Mouse (Mus musculus) adrenal gland, postnatal 14 days (tissue): ENCODE measurements at regions not wholly inside any gene's neighbourhood (a gene's known extent, or its start where the extent isn't known, plus 50 kb on each side); places are given as distances from the start of the nearest gene placed in this dataset.

ENCODE experiments used
- DNase-seq: peaks from one replicate; pipeline ENCODE4 v3.0.0; 2021; ENCODE audit warnings: mixed read lengths

DNA sequence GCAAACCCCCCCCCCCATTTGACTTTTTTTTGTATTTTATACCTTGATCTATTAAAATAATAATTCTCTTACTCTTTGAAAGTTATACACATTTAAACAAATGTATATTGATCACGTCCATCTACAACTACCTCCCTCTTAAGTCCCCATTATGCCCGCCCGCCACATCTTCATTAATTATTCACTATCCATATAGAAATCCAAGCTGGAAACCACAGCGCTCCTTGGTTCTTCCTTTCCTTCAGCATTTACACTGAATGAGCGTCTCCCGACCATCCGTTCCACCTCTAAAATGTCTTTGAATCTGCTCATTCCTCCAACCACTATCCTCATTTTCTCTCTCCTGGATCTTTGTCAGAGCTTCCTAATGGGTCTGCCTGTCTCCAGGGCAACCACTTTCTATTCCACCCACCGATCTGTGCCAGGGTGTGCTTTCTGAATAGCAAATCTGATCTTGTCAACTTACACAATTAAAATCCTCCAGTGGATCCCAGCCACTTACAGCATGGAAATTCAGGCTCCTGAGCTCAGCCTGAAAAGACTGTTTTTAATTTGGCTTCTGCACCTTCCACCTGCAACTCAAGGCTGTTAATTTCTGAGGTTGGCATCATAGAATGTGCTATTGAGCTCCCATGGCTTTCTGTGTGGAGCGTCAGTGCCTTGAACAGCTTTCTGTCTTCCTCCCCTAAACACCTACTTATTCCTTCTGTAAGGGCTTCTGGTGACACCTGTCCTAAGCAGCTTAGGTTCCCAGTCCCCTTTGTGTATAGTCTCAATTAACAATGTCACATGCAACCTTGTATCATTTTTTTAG lies 265.5 kb downstream of the Spry2 start:
- no peak for DNase-seq

DNA sequence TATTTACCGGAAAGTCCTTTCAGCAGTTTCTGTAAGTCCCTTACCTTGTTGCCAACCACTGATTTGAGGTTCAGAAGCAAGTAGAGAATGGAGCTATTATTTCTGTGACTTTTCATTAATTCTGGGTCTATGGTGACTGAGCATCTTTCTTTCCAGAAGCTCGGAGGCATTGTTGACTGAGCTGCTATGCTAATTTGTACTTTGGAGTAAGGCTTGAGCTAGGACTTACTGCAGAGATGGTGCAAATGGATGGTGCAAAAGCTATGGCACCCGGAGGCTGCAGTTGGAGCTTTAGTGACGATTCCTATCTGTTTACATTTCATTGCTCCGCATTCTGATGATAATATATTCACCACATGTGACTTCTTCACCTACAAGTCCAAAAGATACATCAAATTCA lies 266.2 kb downstream of the Spry2 start:
- no peak for DNase-seq

DNA sequence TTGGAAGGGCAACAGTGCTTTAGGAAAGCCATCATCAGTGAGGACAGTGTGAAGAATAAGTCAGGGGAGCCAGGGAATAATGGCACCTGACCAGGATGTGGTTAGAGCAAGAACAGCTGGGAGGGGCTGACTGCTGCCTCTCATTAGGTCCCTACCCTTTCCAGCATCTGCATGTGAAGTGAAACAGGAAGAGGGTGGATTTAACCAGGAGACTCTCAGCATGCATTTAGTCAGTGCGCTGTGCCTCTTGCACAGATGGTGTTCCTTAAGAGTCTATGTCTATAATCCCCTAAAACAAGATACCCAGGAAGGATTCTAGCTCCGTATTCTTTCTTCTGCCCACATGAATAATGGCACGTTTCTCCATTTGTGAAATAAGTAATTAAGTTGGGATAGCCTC lies 267.9 kb downstream of the Spry2 start:
- DNase-seq: no peak

DNA sequence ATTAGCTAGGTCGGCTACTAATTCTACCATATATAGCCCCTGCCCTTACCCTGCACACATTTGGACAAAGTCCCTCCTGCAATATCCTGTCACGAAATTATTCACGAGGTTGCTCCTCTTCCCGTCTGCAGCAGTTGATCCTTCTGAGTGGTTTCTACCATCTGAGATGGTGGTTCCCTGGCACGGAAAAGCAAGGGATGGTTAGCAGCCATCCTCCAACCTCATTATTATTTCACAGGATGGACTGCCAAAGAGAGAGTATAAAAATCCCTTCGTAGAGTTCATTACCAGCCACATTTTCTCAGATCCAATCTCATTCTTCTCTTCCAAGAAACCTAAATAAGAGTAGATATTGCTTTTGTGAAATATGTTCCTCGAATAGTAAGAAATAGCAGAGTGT lies 272.2 kb downstream of the Spry2 start:
- DNase-seq: no peak

DNA sequence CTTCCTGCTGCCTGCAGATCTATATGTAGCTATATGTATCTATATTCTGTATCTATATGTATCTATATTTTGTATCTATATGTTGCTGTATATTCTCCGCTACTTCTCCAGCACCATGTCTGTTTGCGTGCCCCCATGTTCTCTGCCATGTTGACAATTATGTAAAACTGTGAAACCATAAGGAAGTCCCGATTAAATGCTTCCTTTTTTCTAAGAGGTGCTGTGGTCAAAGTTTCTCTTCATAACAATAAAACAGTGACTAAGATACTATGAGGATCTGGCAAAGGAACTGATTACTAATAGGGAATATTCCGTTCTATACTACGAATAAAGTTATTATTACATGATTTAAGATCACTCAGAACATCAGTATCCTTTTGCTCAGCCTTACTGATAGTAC lies 274.5 kb downstream of the Spry2 start:
- DNase-seq: no peak

DNA sequence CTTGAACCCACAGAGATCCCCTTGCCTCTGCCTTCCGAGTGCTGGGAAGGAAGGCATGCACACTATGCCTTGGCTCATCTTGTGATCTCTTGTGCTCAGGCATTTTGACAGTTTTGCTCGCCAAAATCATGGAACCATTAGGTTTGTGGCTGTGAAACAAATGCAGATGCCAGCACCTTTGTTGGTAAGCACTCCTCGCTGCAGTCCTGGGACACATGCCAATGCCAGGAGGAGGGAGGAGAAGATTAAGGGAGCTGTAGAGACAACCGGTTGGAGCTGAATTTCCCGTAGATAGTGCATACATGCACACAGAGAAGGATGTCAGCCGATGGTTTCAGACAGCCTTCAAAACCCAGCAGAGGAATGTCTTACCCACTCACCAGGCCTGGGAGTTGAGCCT lies 275.5 kb downstream of the Spry2 start:
- DNase-seq: no peak

DNA sequence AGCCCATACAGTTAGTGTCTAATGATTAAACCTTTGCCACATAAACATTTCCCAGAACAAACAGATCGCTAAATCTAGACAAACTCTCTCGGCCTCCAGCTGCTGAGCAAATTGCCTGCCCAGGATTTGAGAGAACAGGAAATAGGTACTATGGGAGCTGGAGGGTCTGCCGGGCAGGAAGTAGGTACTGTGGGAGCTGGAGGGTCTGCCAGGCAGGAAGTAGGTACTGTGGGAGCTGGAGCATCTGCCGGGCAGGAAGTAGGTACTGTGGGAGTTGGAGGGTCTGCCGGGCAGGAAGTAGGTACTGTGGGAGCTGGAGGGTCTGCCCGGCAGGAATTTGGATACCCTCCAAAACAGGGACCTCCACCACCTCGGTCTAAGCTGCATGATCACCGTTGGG lies 277.2 kb downstream of the Spry2 start:
- no peak for DNase-seq

DNA sequence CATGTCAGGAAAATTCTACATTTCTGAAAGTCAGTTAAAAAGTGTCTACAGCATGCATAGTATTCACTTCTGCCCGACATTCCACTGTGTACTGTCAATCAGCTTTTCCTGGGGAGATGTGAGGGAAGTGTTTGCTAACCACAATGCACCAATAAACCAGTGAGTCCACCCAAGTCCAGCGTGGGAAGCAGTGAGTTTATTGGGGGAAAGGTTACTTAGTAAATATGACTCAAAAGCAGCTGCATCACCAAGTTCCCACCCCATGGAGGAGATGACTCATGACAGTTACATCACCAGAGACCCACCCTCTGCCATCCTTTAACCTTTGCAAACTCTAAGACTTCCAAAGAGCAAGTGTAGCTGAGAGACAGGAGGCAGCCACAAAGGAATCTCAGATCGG lies 280.9 kb downstream of the Spry2 start:
- no peak for DNase-seq

DNA sequence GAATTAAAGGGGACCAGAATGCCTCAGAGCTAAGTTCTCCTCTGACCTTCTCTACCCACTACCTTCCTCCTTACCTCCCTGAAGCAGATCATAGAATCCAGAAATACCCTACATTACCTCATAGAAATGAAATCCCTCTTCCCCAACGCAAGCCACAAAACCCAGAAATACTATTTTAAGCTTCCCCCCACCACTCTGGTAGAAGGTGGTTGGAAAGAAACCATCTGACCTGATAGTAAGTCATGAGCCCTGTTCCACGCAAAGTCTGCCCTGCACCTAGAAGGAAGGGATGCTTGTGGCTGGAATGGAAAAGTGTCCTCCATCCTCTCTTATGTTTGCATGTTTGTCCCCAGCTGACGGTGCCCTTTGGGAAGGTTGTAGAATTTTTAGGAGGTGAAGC lies 283.8 kb downstream of the Spry2 start:
- no peak for DNase-seq

DNA sequence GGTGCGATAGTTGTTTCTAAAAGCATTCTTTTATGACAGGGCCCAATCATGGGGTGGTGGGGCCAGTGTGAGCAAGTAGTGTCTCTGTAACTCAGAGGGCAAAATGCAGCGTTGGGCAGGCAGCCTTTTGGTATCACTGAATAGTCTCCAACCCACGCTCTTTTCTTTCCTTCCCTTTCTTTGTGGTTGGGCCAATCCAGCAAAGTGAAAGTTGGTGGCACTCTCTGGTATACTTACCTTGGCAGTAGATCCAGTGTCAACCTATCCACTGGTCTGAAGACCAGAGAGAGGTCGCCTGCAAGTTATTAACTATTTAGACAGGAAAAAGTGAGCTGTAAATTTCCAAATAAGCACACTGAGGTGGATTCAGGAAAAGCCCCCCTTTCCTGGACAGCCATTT lies 287.8 kb downstream of the Spry2 start:
- no peak for DNase-seq

DNA sequence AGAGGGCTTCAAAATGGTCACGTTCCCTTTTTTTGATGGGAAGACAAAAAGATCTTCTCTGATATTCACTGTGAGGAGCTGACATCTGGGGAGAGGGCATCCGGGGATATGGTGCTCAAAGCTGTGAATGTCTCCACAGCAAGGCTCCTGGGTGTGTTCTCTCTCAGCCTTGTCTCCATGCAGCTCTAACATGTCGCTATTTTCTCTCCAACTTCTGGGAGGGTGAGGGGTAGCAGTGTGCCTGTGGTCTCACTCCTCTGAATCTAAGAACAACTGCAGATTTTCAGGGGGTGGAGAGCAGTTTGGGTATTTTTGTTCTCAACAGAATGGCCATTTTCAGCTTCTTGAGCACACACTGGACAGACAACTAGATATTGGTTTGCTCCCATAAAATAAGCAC lies 290.1 kb downstream of the Spry2 start:
- no peak for DNase-seq

DNA sequence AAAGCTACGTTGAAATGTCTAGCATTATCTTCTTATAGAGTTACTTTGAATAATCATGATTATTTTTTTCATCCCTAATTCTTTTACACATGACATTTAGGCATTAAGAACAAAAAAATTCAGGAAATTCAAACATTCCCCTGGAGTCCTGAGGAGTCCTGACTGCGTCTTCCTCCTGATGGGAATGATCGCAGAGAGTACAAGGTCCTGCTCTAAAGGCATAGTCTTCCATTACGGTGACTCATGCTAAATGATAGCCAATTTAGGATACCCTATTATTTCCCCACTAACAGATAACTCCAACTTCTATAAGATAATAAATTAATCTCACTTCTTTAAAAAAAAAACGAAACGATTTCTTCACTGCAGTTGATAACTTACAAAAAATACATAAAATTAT lies 292.2 kb downstream of the Spry2 start:
- DNase-seq: no peak

DNA sequence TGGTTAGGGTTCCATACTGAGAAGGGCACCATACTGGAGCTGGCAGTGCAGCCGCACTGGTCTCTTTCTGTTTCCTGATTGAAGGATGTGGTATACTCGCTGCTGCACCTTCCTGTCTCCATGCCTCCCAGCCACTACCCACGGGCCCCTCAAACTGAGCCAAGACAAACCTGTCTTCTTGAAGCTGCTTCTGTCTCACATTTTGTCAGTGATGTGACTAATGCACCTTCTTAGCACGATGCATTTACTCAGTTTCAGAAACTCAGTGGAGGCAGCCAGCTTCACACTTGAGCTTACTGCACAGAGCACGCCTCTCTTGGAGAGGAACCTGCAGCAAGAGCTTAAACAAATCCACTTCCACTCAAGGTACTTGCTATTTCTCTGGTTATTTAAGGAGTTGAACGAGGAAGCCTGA lies 293.6 kb downstream of the Spry2 start:
- DNase-seq: no peak

DNA sequence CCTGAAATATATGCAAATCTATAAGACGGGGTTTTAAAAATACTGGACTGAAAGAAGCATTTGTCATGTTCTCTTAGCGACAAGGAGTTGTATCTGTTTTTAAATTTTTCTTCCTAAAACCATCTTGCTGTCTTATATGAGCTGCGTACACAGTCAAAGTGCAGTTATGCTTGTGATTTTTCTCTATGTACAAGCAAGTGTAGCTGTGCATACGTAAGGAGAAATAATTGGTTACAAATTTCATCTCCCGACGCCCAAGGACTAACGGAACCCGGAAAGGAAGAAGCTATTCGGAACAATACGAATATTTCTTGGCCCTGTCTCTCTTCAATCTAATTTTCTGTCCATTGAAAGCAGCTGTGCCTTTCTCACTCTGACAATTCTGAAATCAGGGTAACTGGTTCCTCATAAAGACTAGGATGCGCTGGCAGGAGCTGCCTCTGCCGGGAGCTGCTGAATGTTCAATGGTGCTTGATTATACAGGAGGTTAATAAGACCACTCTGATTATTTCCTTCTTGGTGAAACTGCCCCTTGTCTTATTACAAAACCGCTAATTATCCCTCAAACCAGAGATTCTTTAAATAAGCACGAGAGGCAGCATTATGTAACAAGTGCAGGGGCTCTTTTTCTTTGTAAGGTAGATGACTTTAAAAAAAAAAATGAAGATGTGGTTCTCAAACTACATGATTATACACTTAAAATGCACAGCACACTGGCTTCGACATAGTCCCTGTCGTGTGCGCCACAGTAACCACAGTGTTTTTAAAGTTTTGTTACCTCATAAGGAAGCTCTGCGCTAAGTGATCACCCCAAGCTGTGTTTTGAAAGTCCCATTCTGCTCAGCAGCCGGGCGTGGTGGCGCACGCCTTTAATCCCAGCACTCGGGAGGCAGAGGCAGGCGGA lies 296.8 kb downstream of the Spry2 start:
- DNase-seq: no peak

DNA sequence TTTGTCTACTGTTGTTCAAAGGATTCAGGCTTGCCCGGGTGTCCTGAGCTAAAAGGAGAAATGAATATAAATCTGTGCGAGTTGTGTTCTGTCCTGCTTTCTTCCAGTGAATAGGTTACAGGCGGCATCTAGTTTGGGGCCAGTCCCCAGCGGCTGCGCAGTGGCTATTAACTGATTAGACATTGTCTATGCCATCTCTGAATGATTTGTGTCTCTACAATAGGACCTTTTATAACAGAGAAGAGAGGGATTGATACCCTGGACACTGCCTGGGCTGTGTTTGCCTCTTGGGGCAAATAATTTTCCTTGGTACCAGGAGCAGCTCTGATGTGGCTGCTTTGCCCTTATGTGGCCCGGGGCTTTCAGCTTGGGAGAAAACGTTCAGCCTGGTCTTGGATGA lies 306.9 kb downstream of the Spry2 start:
- no peak for DNase-seq

DNA sequence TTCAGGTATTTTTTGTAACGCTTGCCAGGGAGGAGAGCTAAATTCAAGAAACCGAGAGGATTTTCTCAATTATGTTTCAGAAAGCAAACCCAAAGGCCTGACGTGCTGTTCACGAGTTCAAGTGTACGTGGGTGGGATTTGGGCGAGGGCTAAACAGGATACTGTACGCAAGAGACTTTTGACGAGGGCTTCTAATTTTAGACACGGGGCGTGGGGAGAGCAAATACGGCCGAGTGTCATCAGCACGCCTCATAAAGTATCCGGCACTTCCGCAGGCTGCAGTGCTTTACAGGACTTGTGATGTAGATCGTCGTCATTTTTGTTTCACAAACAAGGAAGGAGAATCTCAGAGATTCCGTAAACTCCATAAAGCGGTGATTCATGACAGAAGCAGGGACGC lies 307.4 kb downstream of the Spry2 start:
- no peak for DNase-seq

DNA sequence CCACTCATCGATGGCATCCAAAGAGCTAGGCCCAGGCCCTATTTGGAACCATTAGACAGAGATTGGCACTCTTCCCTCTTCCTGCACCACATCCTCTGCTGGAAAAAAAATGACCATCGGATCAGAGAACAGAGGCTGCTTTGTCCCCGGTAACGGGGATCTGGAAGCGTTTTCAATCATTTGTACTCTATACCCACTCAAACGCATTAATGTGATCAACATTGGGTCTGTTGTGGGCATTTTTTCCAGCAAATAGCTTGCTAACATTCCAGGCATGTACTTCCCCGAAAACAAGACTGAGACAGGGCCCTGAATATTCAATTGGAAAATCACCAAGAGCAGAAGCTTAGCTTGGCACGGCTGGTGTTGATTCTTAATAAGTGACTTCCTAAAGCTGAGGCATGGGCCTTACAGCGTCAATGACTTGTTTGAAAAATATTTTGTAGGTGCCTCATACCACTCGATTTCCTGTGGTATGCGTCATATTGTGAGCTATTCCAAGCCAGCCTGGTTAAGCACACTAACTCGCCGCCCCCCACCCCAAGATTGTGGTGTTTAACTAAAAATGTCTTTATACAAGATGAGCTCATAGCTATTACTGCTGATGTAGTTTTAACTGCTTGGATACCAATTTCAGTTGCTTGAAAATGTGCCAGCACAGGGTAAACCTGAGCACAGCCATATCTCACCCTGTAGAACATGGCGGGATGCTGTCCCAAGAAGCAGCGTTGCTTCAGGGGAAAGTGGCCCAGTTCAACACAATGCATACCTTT lies 308.0 kb downstream of the Spry2 start:
- DNase-seq: no peak

DNA sequence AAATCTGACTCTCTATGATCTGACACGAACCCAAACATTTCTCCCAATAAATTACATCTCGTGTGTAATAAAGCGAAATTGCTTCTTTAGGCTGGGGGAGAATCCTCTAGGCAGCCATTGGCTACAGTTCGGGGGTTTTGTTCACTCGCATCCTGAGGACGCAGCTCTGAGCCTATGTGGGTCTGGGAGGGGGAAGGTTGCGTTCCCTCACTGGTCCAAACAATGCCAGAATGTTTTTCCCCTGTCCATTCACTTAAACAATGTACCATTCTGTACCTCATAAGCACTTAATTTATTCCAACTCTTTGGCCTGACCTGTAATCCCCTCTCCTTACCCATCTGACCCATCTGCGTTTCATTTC lies 308.6 kb downstream of the Spry2 start:
- no peak for DNase-seq

DNA sequence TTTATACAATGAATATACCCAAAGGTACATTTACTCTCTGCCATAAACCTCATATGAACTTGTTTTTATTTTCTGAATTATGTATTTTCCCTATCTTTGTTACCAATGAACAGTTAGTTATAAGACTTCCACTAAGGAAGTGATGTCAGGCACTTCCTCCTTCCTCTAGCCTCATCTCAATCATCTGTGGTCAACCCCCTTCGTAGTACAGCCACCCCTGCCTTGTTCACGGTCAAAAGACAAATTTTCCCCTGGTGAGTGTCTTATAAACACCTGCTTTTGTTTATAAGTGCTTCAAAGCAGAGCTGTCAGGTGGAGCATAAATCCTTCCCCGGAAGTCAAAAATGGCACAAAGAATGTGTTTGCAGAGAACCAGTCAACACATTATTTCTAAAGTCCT lies 312.0 kb downstream of the Spry2 start:
- DNase-seq: no peak

DNA sequence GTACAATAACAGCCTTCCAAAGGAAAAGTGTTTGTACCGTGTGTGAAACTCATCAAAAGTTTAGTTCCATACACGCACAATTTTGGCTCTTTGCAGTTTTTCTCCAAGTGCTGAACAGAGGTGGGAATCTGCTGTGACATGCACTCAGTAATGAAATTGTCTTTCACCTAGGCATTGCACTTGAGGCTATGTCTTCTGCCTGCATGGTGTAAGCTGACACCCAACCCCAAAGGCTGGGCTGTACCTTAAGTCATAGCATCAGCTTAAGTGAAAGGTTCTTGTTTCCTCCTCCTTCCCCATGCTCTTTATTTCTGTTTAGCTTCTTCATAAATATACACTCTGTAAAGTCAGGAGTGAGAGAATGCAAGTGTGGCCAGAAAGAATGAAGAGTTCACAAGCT lies 313.1 kb downstream of the Spry2 start:
- DNase-seq: no peak

DNA sequence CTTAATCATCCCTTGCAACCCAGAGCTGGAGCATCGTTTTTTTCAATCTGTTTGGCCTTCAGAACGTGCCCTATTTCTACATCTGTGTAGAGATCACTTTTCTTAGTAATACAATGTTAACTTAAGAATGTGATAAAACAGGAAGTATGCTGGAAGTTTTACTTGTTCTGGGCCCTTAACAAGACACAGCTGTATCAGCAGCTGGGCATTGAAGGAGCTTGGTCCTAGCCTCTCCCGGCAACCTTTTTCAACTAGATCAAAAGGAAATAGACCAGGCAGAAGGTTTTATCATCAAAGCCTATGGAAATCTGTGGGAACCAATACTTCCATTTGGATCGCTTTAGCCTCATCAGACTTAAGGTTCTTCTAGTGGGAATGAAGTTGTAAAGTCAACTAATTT lies 317.9 kb downstream of the Ndfip2 start:
- no peak for DNase-seq

DNA sequence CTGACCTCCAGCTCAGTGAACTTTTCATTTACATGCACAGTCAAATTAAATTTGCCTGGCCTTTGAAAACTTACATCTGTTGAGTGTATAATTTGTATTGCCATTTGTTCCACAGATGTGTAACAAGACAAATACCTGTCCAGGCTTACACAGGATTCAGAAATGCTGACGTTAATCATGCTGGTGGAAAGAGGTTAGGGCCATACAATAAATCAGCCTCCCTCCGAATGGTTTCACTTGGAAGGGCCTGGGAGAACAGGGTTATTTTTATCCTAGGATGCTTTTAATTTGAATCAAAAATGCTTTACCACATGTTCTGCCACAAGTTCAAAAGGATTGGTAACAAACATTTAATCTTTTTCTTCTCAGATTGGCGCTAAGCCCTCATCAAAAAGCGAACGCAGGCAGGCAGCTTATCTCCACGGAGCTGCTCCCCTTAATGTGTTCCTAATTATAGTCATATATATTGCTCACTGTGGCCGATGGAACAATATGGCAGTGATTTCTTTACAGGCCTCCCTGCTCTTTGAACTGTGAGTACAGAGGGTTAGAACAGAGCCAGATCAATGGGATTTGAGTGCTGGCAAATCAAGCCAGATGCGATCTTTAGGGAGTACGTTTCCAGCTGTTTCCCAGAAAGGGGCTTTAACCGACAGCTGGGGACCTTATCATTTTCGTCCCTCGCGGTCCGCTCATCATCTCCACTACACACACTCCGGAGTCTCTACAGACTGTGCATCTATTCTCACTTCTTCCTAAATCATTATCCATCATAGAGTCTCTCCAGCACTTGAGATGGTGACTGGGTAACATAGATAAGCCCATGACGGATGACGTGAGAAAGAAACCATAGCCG lies 313.9 kb downstream of the Ndfip2 start:
- DNase-seq: no peak
